Mouse (Mus musculus) bone marrow macrophage, adult 2 months (primary cell): ENCODE measurements around the gene Adpgk.

Experiments
- CTCF ChIP-seq: IDR thresholded peaks from 2 replicates; pipeline ENCODE4 v1.5.1; 2012; ENCODE audit warnings: low read depth, mild to moderate bottlenecking, low read length, moderate library complexity
- POLR2A ChIP-seq: IDR thresholded peaks from 2 replicates; pipeline ENCODE4 v1.6.1; 2012; ENCODE audit warnings: mild to moderate bottlenecking, low read depth, low read length, borderline replicate concordance

DNA sequence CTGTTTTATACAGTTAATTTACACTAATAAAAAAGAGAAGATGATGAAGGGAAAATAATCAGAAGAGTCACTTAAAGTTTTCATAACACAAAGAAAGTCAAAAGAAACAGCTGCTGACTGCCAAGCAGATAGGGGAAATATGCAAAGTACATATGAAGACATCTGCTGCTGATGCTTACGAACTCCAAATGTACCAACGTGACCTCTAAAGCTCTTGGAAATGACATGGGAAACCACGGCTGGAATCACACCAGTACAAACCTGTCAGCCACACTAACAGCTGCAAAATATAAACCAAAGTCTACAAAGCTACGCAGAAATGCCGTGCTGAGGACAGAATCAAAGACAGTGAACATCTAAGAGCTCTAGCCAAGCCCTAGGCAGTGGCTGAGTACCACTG lies 47.7 kb downstream of the Adpgk start:
- TF ChIP-seq CTCF (no peak), POLR2A (no peak)
